Mouse (Mus musculus): Measurements from ENCODE around the gene Hist1h2ad. TPM values are rescaled to one million over a fixed set of nuclear protein-coding genes. Genes with fewer than 3 reads are reported as not detected.

Gene Hist1h2ad
- 2.5 TPM for total RNA-seq (2023)

DNA sequence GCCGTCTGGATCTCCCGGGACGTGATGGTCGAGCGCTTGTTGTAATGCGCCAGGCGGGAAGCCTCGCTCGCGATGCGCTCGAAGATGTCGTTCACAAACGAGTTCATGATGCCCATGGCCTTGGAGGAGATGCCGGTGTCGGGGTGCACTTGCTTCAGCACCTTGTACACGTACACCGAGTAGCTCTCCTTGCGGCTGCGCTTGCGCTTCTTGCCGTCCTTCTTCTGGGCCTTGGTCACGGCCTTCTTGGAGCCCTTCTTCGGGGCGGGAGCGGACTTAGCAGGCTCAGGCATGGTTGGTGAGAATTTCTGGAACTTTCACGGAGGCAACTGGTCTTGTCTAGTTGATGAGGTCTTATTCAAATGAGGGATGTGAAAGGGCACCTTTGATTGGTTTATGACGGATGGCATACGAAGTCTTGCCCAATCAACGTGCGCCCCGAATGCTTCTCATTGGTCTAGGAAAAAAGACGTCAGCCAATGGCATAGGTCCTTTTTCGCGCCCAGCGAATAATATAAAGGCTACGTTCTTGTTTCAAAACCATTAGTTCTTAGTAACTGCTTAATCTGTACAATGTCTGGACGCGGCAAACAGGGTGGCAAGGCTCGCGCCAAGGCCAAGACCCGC is at the start of gene Hist1h2ad, which contains the start of gene Hist1h2bf:
Gene Hist1h2ad, plus strand, starts transcription at position 484 of the 627 bp plus-strand sequence.
Gene Hist1h2bf, minus strand, starts transcription at position 299 of the 627 bp plus-strand sequence.

GRCm38 (mm10) chr13:23530901-23531875 is 43.0 kb upstream of the Hist1h2ad start, which contains the start of gene Hist1h4h:
TSS of gene Hist1h4h (plus strand) at chr13:23531050.

GRCm38 (mm10) chr13:23533560-23534367 is 40.4 kb upstream of the Hist1h2ad start, which contains the start of gene Hist1h2af:
TSS of gene Hist1h2af (plus strand) at chr13:23533906.

GRCm38 (mm10) chr13:23535137-23536075 is 38.8 kb upstream of the Hist1h2ad start, which contains the start of gene Hist1h3g:
TSS of gene Hist1h3g (plus strand) at chr13:23535422.

GRCm38 (mm10) chr13:23542999-23543607 is 31.1 kb upstream of the Hist1h2ad start, which contains the start of gene Hist1h2bh:
TSS of gene Hist1h2bh (minus strand) at chr13:23543392.

GRCm38 (mm10) chr13:23543965-23544786 is 30.0 kb upstream of the Hist1h2ad start, which contains the start of gene Hist1h3f:
TSS of gene Hist1h3f (plus strand) at chr13:23544052.

DNA sequence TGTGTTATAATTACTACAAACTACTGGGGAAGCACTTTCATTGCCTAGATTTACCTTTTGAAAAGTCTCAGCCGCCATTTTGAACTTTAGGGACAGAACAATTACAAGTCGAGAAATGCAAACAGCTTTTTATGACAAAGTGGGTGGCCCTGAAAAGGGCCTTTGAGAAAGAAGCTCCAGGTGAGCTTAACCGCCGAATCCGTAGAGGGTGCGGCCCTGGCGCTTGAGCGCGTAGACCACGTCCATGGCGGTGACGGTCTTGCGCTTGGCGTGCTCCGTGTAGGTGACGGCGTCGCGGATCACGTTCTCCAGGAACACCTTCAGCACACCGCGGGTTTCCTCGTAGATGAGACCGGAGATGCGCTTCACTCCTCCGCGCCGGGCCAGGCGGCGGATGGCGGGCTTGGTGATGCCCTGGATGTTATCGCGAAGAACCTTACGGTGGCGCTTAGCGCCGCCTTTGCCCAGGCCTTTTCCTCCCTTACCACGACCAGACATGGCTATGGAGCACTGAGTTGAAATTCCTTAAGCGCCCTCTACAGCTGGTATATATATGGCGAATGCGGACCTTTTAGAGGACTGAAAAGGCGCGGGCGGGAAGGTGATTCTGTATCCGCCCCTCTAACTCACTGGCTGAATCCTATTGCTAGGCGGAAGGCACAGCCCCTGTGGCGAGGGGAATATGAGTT is 22.9 kb upstream of the Hist1h2ad start, which contains the start of gene Hist1h4f:
Gene Hist1h4f, minus strand, starts transcription at position 503 of the 689 bp plus-strand sequence.

DNA sequence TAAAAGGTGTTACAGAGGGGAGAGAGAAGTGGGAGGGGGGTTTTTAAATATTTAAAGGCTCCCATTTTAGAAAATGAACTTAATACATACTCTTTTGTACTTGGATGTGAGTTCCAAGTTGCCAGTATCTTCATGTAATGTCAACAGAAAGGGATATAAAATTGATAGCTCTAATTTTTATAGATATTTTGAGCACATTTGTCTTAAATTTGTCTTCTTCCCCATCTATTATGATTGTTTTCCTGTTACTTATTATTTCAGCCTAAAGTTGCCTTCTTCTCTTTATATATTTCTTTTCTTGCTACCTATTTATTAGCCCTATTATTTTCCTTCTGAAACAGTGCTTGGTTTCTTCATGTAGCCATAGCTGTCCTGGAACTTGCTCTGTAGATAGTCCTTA is 21.2 kb upstream of the Hist1h2ad start, which contains the start of gene Hist1h1d:
Gene Hist1h1d, plus strand, starts transcription at position 301 of the 400 bp plus-strand sequence.

DNA sequence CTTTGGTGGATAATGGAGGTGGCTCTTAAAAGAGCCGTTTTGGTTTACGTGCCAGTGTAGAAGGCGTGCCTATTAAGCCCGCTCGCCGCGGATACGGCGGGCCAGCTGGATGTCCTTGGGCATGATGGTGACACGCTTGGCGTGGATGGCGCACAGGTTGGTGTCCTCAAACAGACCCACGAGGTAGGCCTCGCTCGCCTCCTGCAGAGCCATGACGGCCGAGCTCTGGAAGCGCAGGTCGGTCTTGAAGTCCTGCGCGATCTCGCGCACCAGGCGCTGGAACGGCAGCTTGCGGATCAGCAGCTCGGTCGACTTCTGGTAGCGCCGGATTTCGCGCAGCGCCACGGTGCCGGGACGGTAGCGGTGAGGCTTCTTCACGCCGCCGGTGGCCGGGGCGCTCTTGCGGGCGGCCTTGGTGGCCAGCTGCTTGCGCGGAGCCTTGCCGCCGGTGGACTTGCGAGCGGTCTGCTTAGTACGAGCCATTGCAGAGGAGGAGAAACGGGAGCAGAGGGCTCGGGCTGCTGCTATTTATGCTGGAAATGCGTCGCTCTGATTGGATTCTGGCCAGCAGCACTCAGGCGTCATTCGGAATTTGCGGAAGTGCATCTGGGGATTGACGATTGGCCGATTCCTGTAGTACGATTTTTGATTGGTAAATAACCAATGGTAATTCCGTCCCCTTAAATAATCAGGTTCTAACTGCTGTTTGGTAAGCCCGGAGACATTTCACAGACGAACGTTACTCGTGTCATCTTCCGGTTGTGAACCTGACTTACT is 12.1 kb upstream of the Hist1h2ad start, which contains the start of gene Hist1h3e:
Gene Hist1h3e, minus strand, starts transcription at position 487 of the 777 bp plus-strand sequence.

DNA sequence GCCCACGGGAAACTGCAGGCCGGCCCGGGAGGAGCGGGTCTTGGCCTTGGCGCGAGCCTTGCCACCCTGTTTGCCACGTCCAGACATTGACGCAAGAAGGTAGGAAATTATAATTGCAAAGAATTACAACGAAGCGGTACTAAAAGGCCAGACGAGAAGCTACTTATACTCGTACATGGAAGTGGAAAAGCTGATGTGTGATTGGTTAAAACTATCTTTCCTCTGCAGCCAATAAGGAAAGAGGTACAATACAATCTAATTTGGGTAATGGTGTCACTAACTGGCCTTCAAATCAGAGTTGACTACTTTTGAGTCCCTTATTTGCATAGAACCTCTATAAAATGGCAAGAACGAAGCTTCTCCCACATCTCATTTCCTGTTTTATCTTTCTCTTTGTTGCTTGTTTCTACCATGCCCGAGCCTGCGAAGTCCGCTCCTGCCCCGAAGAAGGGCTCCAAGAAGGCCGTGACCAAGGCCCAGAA is 3.1 kb upstream of the Hist1h2ad start, which contains the start of the genes Hist1h2ae and Hist1h2bg:
Gene Hist1h2ae, minus strand, starts transcription at position 199 of the 482 bp plus-strand sequence.
Gene Hist1h2bg, plus strand, starts transcription at position 375 of the 482 bp plus-strand sequence.

GRCm38 (mm10) chr13:23575271-23575851 is 1.2 kb downstream of the Hist1h2ad start, which contains the start of gene Hist1h3d:
TSS of gene Hist1h3d (plus strand) at chr13:23575763.

GRCm38 (mm10) chr13:23581408-23582218 is 7.4 kb downstream of the Hist1h2ad start, which contains the start of gene Hist1h4d:
TSS of gene Hist1h4d (plus strand) at chr13:23581598.

DNA sequence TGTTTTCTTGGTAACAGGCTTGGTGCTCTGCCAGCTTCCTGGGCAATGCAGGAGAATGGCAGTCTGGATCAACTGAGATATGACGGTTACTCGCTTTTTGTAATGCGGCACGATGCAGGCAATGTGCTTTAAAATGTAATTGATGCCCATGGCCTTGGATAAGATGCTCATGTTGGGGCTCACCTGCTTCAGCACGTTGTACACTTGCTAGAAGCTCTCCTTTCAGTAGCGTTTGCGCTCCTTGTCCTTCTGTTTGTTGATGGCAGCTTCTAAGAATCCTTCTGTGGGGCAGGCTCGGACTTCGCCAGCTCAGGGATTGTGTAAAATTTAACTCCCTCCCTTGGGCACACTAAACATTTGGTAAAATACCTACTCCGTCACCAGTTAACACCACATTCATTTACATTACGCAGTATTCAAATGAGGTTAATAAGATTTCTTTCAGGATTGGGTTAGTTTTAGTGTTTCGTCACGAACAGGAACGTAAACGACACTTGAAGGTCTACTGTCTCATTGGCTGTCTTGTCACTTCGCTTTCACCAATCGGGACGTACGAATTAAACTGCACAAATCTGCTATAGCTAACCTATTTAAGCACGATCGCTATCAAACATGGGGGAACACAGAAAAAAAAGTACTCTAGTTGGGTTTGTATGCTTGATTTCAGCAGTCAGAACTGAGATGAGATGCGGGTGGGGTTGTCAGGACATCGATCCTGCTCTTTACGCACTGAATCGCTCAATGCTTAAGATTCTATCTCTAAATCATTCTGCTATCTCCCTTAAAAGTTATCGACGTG is 46.8 kb downstream of the Hist1h2ad start, which contains the start of gene Hist1h2be:
Gene Hist1h2be, minus strand, starts transcription at position 392 of the 799 bp plus-strand sequence.

DNA sequence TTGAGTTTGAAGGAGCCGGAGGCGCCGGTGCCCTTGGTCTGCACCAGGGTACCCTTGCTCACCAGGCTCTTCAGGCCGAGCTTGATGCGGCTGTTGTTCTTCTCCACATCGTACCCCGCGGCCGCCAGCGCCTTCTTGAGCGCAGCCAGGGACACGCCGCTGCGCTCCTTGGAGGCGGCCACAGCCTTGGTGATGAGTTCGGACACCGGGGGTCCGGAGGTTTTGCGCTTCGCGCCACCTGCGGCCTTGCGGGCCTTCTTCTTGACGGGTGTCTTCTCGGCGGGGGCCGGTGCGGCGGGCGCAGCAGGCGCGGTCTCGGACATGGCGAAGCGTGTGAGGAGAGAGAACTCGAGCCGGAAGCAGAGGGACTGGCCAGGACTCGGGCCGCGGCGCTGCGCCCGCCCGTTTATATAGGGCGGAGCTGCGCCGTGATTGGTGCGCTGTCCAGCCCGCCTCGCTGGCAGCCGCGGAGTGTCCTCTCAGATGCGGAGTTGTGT is 48.0 kb downstream of the Hist1h2ad start, which contains the start of gene Hist1h1e:
Gene Hist1h1e, minus strand, starts transcription at position 384 of the 497 bp plus-strand sequence.

